Mouse (Mus musculus): ENCODE measurements around the gene Zbtb45. TPM values are rescaled to one million over a fixed set of nuclear protein-coding genes. Genes with fewer than 3 reads are reported as not detected.

Zbtb45 gene
- total RNA-seq, 2 experiments from 2014 or later = 34.4 to 35.3 TPM

DNA sequence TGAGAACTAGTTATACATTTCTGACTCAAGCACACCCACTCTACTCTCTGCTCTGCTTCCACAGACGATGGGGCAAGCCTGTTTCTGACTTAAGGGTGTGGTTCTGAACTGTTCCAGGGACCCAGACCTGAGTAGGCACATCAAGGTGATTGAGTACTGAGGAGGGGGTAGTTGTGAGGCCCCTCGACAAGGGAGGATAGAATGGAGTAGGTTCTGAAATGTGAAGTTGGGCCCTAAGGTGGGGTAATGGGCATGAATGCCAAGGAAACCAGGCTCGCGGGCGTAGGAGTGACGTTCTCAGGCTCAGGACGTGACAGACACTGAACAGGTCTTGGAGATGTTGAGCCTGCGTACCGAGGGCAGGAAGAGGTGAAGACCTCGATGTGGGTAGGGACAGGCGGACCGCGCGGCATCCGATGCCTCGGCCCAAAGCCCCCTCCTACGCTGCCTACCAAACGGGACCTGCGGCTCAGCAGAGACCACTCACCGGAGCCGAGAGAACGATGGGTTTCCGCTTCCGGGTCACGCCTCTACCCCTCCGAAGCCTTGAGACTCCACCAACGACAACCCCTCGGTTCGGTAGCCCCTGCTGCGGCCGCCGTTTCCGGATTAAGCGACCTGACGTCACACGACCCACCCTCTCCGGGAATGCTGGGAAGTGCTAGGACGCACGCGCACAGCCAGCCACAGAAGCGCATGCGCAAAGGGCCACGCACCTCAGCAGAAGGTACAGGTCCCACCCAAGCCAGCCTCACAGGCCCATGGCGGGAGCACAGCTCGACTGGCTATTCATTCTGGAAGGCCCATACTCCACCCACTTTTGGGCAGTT is 24.5 kb upstream of the Zbtb45 start, which contains the start of gene Chmp2a:
Gene Chmp2a (minus strand): TSS at position 660 of the 830 bp plus-strand sequence.
- DNase-seq (ENCODE audit: extremely low spot score in 1 of 2, low spot score in 1 of 2) = peak; percentile 98 to 99

DNA sequence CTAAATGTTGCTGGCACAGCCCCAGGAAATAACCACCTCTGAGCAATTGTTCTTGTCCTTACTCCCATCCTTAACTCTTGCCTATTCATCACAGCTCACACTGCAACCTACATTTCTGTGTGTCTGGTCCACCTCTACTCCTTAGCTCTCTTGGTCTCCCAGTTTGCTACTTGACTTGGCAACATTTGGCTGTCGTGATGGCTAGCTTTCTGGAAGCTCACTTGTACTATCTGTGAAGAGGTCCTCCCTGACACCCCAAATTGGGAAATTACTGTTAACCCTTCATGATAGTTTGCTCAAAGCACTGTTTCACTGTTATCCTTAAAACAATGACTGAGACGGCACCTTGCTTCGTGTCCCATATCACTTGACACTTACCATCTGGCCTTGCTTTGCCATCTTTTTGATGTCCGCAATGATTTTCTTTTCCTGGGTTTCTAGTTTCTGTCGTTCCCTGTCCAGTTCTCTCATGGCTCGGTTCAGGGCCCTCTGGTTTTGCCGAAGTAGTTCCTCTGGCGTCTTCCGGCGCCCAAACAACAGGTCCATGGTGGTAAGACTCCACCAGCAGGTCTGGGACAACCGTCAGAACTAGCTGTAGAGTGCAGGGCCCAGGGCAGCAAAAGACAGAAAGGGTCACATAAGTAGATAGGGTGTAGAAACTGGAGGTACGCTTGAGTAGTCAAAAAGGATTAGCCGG is 23.8 kb upstream of the Zbtb45 start:
- DNase-seq (ENCODE audit: extremely low spot score in 1 of 2, low spot score in 1 of 2) = no peak

DNA sequence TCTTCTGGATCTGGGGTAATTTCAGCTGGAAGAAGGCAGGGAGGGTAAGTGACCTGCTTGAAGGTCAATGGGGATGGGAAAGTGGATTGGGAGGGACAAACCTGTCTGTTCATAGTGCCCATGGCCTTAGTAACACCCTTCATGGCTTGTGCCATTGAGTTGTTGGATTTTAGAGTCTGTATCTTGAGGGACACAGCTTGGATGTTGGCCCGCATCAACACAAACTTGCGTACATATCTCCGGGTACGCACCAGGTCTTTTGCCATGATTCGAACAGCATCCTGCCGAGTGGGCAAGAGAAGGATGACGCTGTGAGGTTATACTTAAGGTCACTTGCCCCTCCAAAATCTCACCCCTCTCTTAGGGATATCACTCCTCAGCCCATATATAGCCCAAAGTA is 22.7 kb upstream of the Zbtb45 start:
- DNase-seq (ENCODE audit: extremely low spot score in 1 of 2, low spot score in 1 of 2) = no peak

- no peak for DNase-seq (ENCODE audit: extremely low spot score in 1 of 2, low spot score in 1 of 2)
Measured at GRCm38 (mm10) chr7:13031983-13032382, 22.1 kb upstream of the Zbtb45 start.

DNA sequence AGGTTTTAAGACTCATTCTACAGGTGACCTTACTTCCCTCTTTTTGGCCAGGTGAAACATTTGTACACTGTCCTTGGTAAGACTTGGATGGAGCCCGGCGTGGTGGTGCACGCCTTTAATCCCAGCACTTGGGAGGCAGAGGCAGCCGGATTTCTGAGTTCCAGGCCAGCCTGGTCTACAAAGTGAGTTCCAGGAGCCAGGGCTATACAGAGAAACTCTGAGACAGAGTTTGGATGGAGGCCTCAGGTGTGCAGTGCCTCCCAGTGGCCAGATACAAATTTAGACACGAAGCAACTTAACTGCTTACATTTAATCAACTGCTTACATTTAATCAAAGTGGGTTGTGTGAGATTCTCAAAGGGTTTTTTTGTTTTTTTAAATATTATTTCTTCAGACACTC is 21.2 kb upstream of the Zbtb45 start:
- no peak for DNase-seq (ENCODE audit: extremely low spot score in 1 of 2, low spot score in 1 of 2)

- no peak for DNase-seq (ENCODE audit: extremely low spot score in 1 of 2, low spot score in 1 of 2)
Measured at GRCm38 (mm10) chr7:13028986-13029385, 19.2 kb upstream of the Zbtb45 start.

DNA sequence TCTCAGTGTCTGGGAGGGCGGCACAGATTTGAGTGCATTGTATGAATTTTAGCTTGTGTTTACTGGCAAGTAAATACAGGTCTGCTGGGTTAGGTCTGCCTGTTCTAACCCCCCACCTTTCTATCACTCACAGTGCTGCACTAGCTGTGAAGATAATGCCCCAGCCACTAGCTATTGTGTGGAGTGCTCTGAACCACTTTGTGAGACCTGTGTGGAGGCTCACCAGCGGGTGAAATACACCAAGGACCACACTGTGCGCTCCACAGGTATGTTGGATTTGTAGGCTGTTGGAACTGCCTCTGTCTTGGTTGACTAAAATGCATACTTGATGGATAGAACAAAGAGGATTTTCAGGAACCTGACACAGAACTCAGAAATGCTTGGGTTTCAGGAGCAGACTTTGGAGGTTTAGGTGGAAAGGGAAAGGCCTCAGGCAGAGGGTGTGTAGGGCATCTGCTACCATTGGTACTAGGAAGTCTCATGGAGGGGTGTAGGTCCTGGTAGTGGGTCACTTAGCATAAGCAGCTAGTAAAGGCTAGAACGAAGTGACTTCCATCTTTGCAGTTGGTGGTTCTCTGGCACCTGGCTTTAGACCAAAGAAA is 15.8 kb upstream of the Zbtb45 start:
- DNase-seq (ENCODE audit: extremely low spot score in 1 of 2, low spot score in 1 of 2) = no peak

- DNase-seq (ENCODE audit: extremely low spot score in 1 of 2, low spot score in 1 of 2) = peak; percentile 79
Measured at GRCm38 (mm10) chr7:13024805-13025204, 15.0 kb upstream of the Zbtb45 start.

DNA sequence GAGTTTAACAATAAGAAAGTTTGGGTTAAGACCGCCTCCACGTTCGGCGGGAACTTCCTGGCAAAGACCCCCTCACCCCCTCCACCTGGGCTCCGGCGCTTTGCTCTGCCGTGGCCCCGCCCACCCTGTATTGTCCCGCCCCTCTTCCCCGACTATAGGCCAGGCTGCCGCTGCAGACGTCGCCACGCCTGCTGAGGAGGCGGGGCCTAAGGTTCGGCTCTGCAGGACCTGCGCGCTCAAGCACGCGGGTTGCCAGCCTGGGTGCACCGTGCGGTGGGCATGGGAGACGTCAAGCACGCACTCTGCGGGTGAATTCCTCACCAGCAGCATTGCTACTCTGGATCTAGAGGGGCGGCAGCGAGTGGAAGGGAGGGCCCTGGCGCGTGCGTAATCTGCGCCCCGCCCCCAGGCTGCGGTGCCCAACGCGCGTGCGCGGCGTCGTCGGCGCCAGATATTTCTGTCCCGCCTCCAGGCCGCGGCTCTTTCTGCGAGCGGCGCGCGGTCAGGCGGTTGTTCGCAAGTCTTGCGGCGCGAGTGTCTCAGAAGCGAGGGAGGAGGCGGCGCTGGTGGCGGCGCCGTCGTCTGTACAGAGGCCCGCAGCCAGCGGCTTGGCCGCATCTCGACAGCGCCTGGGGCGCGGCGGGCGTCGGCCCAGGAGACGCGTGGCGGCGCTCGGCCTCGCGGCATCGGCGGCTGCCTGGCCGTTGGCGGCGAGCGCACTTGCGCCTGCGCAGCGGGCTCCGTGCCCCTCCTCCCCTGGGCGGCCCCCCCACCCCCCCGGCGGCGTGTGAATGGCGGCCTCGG is 14.3 kb upstream of the Zbtb45 start:
- peak; percentile 93 to 99 for DNase-seq (ENCODE audit: extremely low spot score in 1 of 2, low spot score in 1 of 2)

DNA sequence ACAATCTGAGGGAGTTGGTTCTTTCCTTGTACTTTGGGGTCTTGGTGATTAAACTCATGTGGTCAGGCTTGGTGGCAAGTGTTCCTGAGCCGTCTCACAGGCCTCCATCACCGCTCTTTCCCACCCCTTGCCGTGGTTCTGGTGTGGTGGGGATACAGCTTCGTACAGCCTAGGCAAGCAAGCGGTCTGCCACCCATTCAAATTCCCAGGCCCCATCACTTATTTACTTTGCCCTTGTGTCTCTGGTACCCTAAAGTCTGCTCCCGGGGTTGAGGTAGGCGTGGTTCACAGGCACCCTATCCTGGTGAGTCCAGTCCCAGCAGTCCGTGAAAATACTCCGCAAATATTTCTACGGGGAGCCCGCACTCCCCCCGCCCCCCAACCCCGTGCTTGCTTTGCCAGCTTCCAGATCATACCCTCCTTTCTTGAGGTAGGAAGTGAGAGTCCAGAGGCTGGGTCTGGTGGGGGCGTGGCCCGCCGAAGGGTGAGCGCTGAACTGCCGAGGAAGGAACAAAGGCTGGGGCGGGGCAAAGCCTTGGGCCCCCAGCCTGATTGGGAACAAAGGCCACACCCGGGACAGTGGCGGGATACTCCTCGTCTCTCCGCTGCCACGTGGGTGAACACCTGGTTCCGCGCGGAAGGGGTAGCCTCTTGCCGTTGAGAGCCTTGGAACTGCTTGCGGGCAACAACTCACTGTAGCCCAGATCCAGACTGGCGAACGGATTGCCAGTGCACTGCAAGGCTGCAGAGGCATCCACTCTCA is 13.1 kb upstream of the Zbtb45 start:
- peak in 1 of 2 experiments; percentile 17 for DNase-seq (ENCODE audit: extremely low spot score in 1 of 2, low spot score in 1 of 2)

- DNase-seq (ENCODE audit: extremely low spot score in 1 of 2, low spot score in 1 of 2) = no peak
Measured at GRCm38 (mm10) chr7:13015217-13015616, 5.4 kb upstream of the Zbtb45 start.

GRCm38 (mm10) chr7:13014275-13014839 is 4.5 kb upstream of the Zbtb45 start:
- no peak for DNase-seq (ENCODE audit: extremely low spot score in 1 of 2, low spot score in 1 of 2)

- no peak for DNase-seq (ENCODE audit: extremely low spot score in 1 of 2, low spot score in 1 of 2)
Measured at GRCm38 (mm10) chr7:13013671-13014070, 3.8 kb upstream of the Zbtb45 start.

GRCm38 (mm10) chr7:13009143-13010004 is 460 bp downstream of the Zbtb45 start:
- peak; percentile 91 to 95 for DNase-seq (ENCODE audit: extremely low spot score in 1 of 2, low spot score in 1 of 2)

DNA sequence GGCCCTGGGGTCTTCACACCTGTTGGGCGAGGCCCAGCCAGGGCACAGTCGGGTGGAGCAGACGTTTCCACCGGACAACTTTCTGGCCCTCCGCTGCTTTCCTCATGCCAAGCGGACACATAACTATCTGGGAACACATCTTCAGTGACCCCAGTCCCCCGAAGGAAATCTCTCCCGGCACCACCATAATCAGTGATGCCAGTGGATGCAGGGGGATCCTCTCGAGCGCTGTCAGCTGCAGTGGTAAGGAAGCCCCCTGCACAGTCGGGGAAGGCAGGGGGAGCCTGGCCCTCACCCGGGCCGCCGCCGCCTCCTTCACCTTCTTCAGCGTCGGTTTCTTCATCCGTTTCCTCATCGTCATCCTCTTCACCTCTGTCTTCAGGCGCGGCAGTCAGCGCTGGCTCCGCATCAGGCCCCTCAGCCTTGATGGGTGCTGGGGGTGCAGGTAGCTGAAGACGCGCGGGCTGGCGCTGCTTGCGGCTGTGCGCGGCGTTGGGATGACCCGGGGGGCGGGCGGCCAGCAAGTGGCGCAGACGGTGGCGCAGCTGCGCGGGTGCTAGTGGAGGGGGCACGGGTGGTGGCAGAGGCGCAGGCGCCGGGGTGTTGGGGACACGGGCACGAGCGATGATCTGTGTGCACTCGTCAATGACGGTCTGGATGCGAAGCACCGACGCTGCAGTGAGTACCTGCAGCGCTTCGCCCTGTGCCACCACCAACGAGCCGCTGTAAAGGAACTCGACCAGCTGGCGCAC is 2.3 kb downstream of the Zbtb45 start:
- DNase-seq (ENCODE audit: extremely low spot score in 1 of 2, low spot score in 1 of 2) = no peak

DNA sequence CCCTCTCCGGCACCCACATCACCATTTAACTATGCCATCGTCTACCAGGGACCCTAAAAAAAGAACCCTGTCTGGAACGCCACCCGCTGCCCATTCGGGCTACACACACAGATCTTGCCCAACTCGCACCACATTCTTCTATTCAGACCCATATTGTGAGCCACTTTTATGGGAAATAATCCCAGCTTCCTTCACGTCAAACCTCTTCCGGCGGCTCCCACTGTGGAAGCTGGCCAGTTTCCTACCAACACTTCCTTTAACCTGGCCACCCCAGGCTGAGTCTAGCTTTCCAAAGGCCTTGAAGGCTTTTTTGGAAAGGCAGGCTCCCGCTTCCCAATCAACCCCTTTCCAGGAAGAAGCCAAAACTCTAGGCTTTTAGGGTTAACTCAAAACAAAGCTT is 3.3 kb downstream of the Zbtb45 start:
- DNase-seq (ENCODE audit: extremely low spot score in 1 of 2, low spot score in 1 of 2) = no peak

- DNase-seq (ENCODE audit: extremely low spot score in 1 of 2, low spot score in 1 of 2) = peak in 1 of 2 experiments; percentile 6
Measured at GRCm38 (mm10) chr7:13006011-13006410, 3.8 kb downstream of the Zbtb45 start.

DNA sequence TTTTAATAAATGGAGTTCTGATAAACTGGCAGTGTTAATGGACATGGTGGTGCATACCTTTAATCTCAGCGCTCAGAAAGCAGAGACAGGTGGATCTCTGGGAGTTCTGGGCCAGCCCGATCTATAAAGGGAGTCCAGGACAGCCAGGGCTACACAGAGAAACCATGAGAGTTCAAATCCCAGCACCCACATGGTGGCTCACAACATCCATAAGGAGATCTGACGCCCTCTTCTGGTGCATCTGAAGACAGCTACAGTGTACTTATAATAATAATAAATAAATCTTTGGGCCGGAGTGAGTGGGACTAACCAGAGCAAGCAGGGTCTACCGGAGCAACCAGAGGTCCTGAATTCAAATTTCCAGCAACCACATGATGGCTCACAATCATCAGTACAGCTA is 6.5 kb downstream of the Zbtb45 start:
- DNase-seq (ENCODE audit: extremely low spot score in 1 of 2, low spot score in 1 of 2) = no peak

Data from layer of hippocampus, postnatal 25 days (tissue).